Mouse (Mus musculus): Measurements from ENCODE around the gene Cachd1. TPM values are rescaled to one million over a fixed set of nuclear protein-coding genes. Genes with fewer than 3 reads are reported as not detected.

Cachd1 gene
- polyA plus RNA-seq, 1 experiment: 10.3 TPM

- Histone ChIP-seq H3K4me1 (ENCODE audit: control insufficient read depth, insufficient read depth, low read length) (no peaks in the 10 kb centered on the region), H3K27ac (ENCODE audit: control insufficient read depth, insufficient read depth, low read depth, low read length, poor library complexity) (no peak overlapping the region), H3K4me3 (replicated peaks; ENCODE audit: control insufficient read depth, low read depth, low read length) (no peak overlapping the region)
- WGBS: 78% methylated on average over 5 of the region's 5 CpGs
- TF ChIP-seq CTCF (IDR thresholded peaks at IDR 0.05; ENCODE audit: control insufficient read depth, insufficient read depth, low read length): no peak
- no peak for TF ChIP-seq POLR2A (IDR thresholded peaks at IDR 0.05; ENCODE audit: borderline replicate concordance, control insufficient read depth, low read depth, low read length)
These were observed 3.2 kb downstream of the Cachd1 start for GRCm38 (mm10) chr4:100779695-100780094.

GRCm38 (mm10) chr4:100780911-100781310 lies 4.4 kb downstream of the Cachd1 start:
- Histone ChIP-seq H3K4me3 (replicated peaks; ENCODE audit: control insufficient read depth, low read depth, low read length) (no peak overlapping the region), H3K4me1 (ENCODE audit: control insufficient read depth, insufficient read depth, low read length) (no peaks in the 10 kb centered on the region), H3K27ac (ENCODE audit: control insufficient read depth, insufficient read depth, low read depth, low read length, poor library complexity) (no peak overlapping the region)
- TF ChIP-seq CTCF (IDR thresholded peaks at IDR 0.05; ENCODE audit: control insufficient read depth, insufficient read depth, low read length) (no peak), POLR2A (IDR thresholded peaks at IDR 0.05; ENCODE audit: borderline replicate concordance, control insufficient read depth, low read depth, low read length) (no peak)
- WGBS: 77% methylated on average over 6 of the region's 6 CpGs

DNA sequence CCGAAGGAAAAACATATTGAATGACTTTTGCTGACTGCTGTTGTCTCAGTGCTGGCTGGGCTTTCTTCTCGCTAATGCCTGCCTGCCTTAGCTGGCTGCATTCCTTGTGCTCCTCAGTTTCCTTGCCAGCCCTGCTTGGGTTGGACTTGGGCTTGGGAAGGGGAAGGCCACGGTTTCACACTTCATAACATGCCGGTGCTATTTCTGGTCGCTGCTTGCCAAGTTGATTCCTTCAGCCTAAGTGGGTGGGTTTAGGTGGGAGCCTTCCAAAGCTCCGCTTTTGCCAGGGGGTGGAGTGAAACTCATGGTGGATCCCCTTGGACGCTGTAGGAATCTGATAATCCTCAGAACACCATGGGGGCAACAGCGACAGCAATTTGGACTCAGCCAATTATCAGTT lies 5.9 kb downstream of the Cachd1 start:
- H3K4me3 ChIP-seq (replicated peaks; ENCODE audit: control insufficient read depth, low read depth, low read length): no peak overlapping the region
- H3K4me1 ChIP-seq (ENCODE audit: control insufficient read depth, insufficient read depth, low read length): no peaks in the 10 kb centered on the region
- no peak overlapping the region for H3K27ac ChIP-seq (ENCODE audit: control insufficient read depth, insufficient read depth, low read depth, low read length, poor library complexity)
- WGBS: 60% methylated on average over 8 of the region's 8 CpGs
- TF ChIP-seq POLR2A (IDR thresholded peaks at IDR 0.05; ENCODE audit: borderline replicate concordance, control insufficient read depth, low read depth, low read length) (no peak), CTCF (IDR thresholded peaks at IDR 0.05; ENCODE audit: control insufficient read depth, insufficient read depth, low read length) (no peak)

DNA sequence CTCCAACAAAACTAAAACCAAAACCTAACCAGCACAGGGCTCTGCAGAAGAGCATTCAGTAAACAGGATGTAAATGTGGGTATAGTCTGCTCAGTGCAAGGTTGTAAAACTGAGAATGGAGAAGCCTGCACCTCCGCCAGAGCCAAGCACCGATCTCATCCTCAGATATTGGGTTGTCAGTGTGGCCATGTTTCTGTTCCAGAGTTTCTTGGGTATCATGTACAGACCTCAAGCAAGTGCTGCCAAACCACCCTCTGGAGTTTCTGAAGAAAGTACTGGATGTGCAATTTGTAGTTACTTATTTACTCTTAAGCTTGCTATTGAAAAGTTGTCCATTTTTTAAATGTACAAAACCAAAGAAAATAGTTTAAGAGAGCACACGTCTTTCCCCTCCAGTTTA lies 6.4 kb downstream of the Cachd1 start:
- no peak overlapping the region for H3K4me3 ChIP-seq (replicated peaks; ENCODE audit: control insufficient read depth, low read depth, low read length)
- WGBS: 61% methylated on average over 3 of the region's 3 CpGs
- H3K27ac ChIP-seq (ENCODE audit: control insufficient read depth, insufficient read depth, low read depth, low read length, poor library complexity): no peak overlapping the region
- TF ChIP-seq CTCF (IDR thresholded peaks at IDR 0.05; ENCODE audit: control insufficient read depth, insufficient read depth, low read length): no peak
- TF ChIP-seq POLR2A (IDR thresholded peaks at IDR 0.05; ENCODE audit: borderline replicate concordance, control insufficient read depth, low read depth, low read length): no peak
- no peaks in the 10 kb centered on the region for H3K4me1 ChIP-seq (ENCODE audit: control insufficient read depth, insufficient read depth, low read length)

DNA sequence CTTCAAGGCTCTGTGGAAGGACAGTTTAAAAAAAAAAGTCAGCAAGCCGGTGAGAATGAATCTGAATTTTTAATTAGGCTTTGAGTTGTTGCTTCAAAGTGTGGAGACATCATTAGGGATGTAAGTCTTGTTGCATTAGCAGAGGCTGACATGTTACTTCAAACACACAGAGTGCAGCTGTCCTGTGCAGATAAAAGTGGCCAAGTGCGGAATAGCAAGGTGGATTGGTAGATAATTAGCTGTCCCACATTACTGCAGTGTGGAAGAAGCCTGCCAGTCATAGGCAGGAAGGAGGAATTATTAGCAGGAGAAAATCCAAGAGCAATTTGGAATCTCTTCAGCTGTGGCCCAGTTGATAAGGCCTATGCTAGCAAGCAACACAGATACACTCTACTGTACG lies 10.7 kb downstream of the Cachd1 start:
- no peak for TF ChIP-seq POLR2A (IDR thresholded peaks at IDR 0.05; ENCODE audit: borderline replicate concordance, control insufficient read depth, low read depth, low read length)
- no peak for TF ChIP-seq CTCF (IDR thresholded peaks at IDR 0.05; ENCODE audit: control insufficient read depth, insufficient read depth, low read length)
- H3K4me1 ChIP-seq (ENCODE audit: control insufficient read depth, insufficient read depth, low read length): no peaks in the 10 kb centered on the region
- WGBS: 77% methylated on average over 3 of the region's 3 CpGs
- H3K4me3 ChIP-seq (replicated peaks; ENCODE audit: control insufficient read depth, low read depth, low read length): no peak overlapping the region
- no peak overlapping the region for H3K27ac ChIP-seq (ENCODE audit: control insufficient read depth, insufficient read depth, low read depth, low read length, poor library complexity)

DNA sequence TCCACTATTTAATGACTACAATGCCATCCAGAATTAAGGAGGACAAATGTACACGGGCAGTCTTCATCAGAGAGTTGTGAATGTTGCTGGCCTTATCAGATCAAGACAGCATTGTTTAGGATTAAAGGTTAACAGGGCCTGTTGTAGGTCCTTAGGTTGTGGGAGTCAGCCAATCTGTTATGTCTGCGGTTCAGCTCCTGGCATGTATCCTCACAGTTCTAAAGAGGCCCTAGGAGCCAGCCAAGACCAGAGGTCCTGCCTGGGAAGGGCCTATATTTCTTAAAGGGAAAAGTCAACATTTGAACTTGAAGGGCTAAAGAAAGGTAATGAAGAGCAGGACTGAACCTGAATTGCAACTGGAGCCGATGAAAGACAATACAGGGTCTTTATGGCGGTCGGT lies 13.7 kb downstream of the Cachd1 start:
- TF ChIP-seq CTCF (IDR thresholded peaks at IDR 0.05; ENCODE audit: control insufficient read depth, insufficient read depth, low read length): no peak
- no peak for TF ChIP-seq POLR2A (IDR thresholded peaks at IDR 0.05; ENCODE audit: borderline replicate concordance, control insufficient read depth, low read depth, low read length)
- Histone ChIP-seq H3K4me3 (replicated peaks; ENCODE audit: control insufficient read depth, low read depth, low read length) (no peak overlapping the region), H3K27ac (ENCODE audit: control insufficient read depth, insufficient read depth, low read depth, low read length, poor library complexity) (no peak overlapping the region), H3K4me1 (ENCODE audit: control insufficient read depth, insufficient read depth, low read length) (no peaks in the 10 kb centered on the region)
- WGBS: 80% methylated on average over 5 of the region's 5 CpGs

GRCm38 (mm10) chr4:100793147-100793546 lies 16.7 kb downstream of the Cachd1 start:
- WGBS: 57% methylated on average over 2 of the region's 2 CpGs
- Histone ChIP-seq H3K4me3 (replicated peaks; ENCODE audit: control insufficient read depth, low read depth, low read length) (no peak overlapping the region), H3K4me1 (ENCODE audit: control insufficient read depth, insufficient read depth, low read length) (no peaks in the 10 kb centered on the region), H3K27ac (ENCODE audit: control insufficient read depth, insufficient read depth, low read depth, low read length, poor library complexity) (no peak overlapping the region)
- TF ChIP-seq CTCF (IDR thresholded peaks at IDR 0.05; ENCODE audit: control insufficient read depth, insufficient read depth, low read length) (no peak), POLR2A (IDR thresholded peaks at IDR 0.05; ENCODE audit: borderline replicate concordance, control insufficient read depth, low read depth, low read length) (no peak)

DNA sequence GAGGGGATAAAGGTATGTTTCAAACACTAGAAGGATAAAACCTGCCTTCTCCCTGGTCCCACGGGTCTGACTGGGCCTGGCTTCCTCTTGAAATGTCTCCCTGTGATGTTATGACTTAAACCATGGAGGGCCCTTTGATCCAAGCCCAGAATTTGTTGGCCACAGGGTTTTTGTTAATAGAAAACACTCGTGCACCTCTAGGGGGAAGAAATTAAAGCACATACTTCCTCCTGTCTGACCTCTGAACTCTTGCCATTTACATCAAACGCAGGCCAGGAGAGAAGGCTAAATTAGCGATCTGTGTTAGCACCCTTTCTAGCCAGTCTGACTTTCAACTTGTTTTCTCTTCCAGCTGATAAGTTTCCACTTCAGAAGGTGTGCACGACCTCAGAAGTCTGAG lies 19.0 kb downstream of the Cachd1 start:
- TF ChIP-seq POLR2A (IDR thresholded peaks at IDR 0.05; ENCODE audit: borderline replicate concordance, control insufficient read depth, low read depth, low read length): no peak
- TF ChIP-seq CTCF (IDR thresholded peaks at IDR 0.05; ENCODE audit: control insufficient read depth, insufficient read depth, low read length): no peak

DNA sequence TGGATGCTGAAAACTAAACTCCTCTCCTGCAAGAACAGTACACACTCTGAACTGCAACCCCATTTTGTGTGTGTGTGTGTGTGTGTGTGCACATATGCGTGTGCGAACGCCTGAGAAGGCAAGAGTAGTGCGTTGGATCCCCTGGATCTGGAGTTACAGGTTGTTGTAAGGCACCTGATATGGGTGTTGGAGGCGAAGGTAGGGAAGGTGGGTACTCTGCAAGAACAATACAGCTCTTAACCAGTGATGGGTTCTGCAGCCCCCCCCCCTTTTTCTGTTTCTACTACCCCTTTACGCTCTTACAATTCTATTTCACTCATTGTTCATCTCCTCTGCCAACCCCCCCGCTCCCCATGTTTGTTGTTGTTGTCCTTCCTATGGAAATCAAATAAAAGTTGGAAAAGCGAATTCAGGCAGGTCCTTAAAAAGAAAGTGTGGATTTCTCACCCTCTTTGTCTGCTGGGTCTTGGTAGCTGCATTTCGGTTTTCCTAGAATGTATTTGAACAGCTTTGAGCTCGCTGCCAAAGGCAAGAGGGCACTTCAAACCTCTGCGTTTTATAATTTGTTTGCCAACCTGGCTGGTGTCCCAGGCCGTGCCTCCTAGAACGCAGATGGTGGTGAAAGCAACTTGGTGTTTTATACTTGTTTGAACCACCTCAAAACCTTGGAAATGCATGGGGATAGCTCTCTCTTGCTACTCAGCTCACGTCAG lies 24.4 kb downstream of the Cachd1 start:
- H3K27ac ChIP-seq (ENCODE audit: control insufficient read depth, insufficient read depth, low read depth, low read length, poor library complexity): no peak overlapping the region
- 85% methylated on average over 14 of the region's 14 CpGs for WGBS
- TF ChIP-seq CTCF (IDR thresholded peaks at IDR 0.05; ENCODE audit: control insufficient read depth, insufficient read depth, low read length): no peak
- no peak for TF ChIP-seq POLR2A (IDR thresholded peaks at IDR 0.05; ENCODE audit: borderline replicate concordance, control insufficient read depth, low read depth, low read length)
- H3K4me1 ChIP-seq (ENCODE audit: control insufficient read depth, insufficient read depth, low read length): no peaks in the 10 kb centered on the region
- H3K4me3 ChIP-seq (replicated peaks; ENCODE audit: control insufficient read depth, low read depth, low read length): no peak overlapping the region

More for the DNA sequence above, 19.0 kb downstream of the Cachd1 start:
- Histone ChIP-seq H3K27ac (ENCODE audit: control insufficient read depth, insufficient read depth, low read depth, low read length, poor library complexity) (no peak overlapping the region), H3K4me1 (ENCODE audit: control insufficient read depth, insufficient read depth, low read length) (no peaks in the 10 kb centered on the region), H3K4me3 (replicated peaks; ENCODE audit: control insufficient read depth, low read depth, low read length) (no peak overlapping the region)
- WGBS: 55% methylated on average over 5 of the region's 5 CpGs
